Mouse (Mus musculus) embryonic stem cell, embryonic (primary cell): Measurements from ENCODE around the gene Lrrc42.

Experiments used
- CTCF ChIA-PET, 4 experiments: fragments of 300-600 bp in 2 of 4; fragments of 350-600 bp in 2 of 4; sonication (Branson Sonifier 250); formaldehyde crosslinking; loops; one replicate each; lab custom pipeline; 2022; ENCODE audit warnings: inconsistent platforms in 2 of 4; lab: Charles Lee
- POLR2A ChIA-PET, 4 experiments: fragments of 300-600 bp in 2 of 4; fragments of 350-600 bp in 2 of 4; sonication (Branson Sonifier 250); formaldehyde crosslinking; loops; one replicate each; lab custom pipeline; 2022; ENCODE audit warnings: antibody characterized with exemption in 4 of 4, inconsistent platforms in 1 of 4; lab: Charles Lee

The Lrrc42 gene

DNA sequence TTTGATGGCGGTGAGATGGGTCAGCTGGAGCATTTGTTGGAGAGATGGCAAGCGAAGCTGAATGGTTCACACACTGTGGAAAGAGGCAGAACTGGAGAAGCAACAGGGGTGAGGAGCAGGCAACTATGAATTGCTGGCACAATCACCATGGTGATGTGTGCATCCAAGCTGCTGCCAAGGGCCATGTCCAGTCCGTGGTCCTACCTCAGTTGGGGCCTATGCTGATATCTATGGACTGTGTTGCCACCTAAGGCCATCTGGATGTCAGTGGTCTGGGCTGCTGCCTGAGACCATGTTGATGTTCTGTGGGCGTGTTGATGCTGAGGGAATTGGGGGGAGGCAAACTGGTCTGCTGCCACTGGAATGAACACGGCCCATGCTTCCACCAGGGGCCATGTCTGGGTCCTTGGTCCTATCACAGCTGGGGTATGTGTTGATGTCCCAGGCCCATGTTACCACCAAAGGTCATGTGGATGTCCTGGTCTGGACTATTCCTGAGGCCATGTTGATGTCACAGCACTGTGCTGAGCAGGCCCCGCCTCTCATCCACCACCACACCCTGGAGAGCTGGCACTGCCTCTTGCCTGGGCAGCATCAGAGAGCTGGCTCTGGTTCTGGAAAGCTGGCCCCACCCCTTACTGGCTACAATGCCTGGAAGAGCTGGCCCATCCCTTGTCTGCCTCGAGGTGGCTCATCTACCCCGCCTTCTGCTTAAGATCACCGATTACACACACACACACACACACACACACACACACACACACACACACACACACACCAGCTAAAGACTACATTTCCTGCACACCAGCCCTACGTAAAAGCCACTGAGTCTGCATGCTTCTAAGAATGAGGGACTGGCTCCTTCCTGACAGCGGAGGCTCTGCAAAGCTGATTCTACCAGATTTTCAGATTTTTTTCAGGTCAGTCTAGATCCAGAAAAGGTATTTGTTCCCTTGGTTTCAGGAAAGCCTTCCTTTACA lies 29.8 kb downstream of the Lrrc42 start:
- ChIA-PET POLR2A (interaction anchor here in 3 of 4 experiments (0.6 to 0.8 kb wide), 5 partner anchors 35 to 604 kb away, joined by 3 to 5 read pairs (median 3); partner anchors contain the start of gene Tmem59 (in 2 of the 3)), CTCF (interaction anchor here in 1 of 4 experiments (0.6 kb wide), 3 partner anchors 34 to 185 kb away, joined by 3 to 5 read pairs (median 4); no protein-coding TSS in a partner anchor)

GRCm38 (mm10) chr4:107221524-107221923 lies 31.8 kb downstream of the Lrrc42 start:
- ChIA-PET POLR2A (interaction anchor here in 1 of 4 experiments (0.6 to 1.3 kb wide), 5 partner anchors 10 to 379 kb away, joined by 3 read pairs; partner anchors contain the start of genes Tceanc2 and Tmem59), CTCF (interaction anchor here in 1 of 4 experiments (1.0 kb wide), 1 partner anchor 128 kb away, joined by 5 read pairs; no protein-coding TSS in a partner anchor)

DNA sequence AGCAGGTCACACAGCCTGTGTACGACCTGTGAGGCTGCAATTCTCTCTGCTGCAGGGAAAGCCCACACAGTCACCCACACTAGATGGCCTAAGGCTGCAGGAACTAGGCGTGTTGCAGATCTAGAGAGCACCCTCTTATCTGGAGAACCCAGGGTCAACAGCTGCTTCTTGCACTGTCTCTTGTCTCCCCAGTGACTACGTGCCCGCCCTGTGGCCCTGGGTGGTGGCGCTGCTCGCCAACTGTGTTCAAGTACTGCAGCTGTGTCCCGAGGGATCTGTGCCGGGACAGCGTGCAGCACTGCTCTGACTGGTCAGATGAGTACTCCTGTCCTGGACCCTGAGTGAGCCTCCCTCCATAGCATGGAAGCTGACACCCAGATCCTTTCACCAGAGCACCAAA lies 35.8 kb downstream of the Lrrc42 start:
- CTCF ChIA-PET, result no interaction called here
- POLR2A ChIA-PET, result interaction anchor here in 1 of 4 experiments (1.3 kb wide), 1 partner anchor 39 kb away, joined by 4 read pairs; the partner anchor contains the start of gene Tmem59

GRCm38 (mm10) chr4:107213279-107214011 lies 39.9 kb downstream of the Lrrc42 start:
- ChIA-PET POLR2A (interaction anchor here in 1 of 4 experiments (1.2 to 1.4 kb wide), 2 partner anchors 13 to 35 kb away, joined by 3 to 4 read pairs; partner anchors contain the start of gene Tmem59), CTCF (no interaction called here)

DNA sequence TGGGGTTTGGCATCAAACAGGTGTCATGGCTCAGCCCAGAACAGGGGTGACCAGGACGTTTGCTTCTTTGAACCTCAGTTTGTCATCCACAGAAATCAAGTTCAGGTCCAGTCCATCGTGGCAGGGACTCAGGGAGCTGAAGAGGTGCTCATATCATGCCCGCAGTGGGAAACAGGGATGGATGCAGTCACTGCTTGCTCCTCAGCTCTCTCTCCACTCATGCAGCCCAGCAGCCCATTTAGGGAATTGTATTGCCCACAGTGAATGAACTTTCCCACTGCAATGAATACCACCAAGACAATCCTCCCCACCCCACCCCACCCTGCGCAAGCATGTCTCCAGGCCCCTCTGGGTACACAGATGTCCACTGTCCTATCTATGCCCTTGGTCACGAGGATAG lies 41.4 kb downstream of the Lrrc42 start:
- POLR2A ChIA-PET, result interaction anchor here in 1 of 4 experiments (1.5 kb wide), 1 partner anchor 34 kb away, joined by 3 read pairs; the partner anchor contains the start of gene Tmem59

GRCm38 (mm10) chr4:107211465-107211864 lies 41.9 kb downstream of the Lrrc42 start:
- POLR2A ChIA-PET, result interaction anchor here in 2 of 4 experiments (0.6 to 1.5 kb wide), 3 partner anchors 10 to 103 kb away, joined by 3 read pairs; partner anchors contain the start of gene Tmem59 (in 1 of the 2)

More for the DNA sequence above, 41.4 kb downstream of the Lrrc42 start:
- CTCF ChIA-PET, result no interaction called here

GRCm38 (mm10) chr4:107210483-107211097 lies 42.7 kb downstream of the Lrrc42 start:
- CTCF ChIA-PET, result interaction anchor here in 1 of 4 experiments (0.6 kb wide), 1 partner anchor 13 kb away, joined by 4 read pairs; no protein-coding TSS in a partner anchor

More at GRCm38 (mm10) chr4:107211465-107211864, 41.9 kb downstream of the Lrrc42 start:
- CTCF ChIA-PET, result interaction anchor here in 1 of 4 experiments (0.6 kb wide), 1 partner anchor 14 kb away, joined by 4 read pairs; no protein-coding TSS in a partner anchor

DNA sequence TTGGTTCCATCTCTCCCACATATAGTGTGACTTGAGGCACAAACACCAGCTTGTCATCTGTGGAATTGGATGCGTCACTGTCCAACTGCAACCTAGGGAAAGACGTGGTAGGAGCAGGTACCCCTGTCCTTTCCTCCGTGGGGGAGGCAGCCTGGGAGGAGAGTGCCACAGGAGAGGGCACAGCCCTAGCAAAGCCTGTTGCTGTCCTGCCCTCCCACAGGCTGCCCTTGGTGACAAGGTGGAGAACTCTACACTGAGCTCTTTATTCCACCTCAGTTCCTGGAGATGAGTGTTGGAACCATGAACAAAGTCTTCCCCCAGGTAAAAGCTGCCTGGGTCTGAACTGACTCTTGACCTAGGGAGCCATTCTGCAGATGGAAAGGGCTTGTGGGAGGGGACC lies 44.5 kb downstream of the Lrrc42 start, which contains the start of gene Ldlrad1:
Ldlrad1 (plus strand) TSS at position 301 of the 400 bp plus-strand sequence.
- CTCF ChIA-PET, result no interaction called here
- POLR2A ChIA-PET, result no interaction called here

More at GRCm38 (mm10) chr4:107210483-107211097, 42.7 kb downstream of the Lrrc42 start:
- POLR2A ChIA-PET, result interaction anchor here in 2 of 4 experiments (0.6 to 1.5 kb wide), 4 partner anchors 11 to 104 kb away, joined by 3 read pairs; partner anchors contain the start of gene Tmem59 (in 1 of the 2)

DNA sequence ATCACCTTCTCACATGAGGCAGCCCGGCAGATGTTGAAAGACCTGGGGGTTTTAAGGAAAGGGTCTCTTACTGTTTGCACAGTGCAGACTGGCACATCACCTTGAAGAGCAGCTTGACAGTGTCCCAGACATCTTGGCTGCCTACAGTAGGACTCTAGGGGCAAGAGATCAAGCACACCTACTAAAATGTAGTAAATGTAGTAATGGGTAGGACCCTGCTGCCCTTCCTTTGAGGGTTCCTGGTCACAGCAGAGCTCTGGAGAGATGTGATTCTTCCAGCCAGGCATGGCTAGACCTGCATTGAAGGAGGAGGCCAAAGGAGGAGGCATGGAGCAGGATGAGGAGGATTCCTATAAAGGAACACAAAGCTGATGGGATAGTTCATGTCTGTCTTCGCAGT lies 46.3 kb downstream of the Lrrc42 start:
- ChIA-PET CTCF (no interaction called here), POLR2A (no interaction called here)

GRCm38 (mm10) chr4:107203001-107203400 lies 50.3 kb downstream of the Lrrc42 start:
- POLR2A ChIA-PET, result interaction anchor here in 2 of 4 experiments (1.3 to 2.2 kb wide), 4 partner anchors 16 to 50 kb away, joined by 4 to 7 read pairs (median 4); partner anchors contain the start of genes Hspb11 (in 1 of the 2), Lrrc42 (in 1 of the 2), Tceanc2 (in 1 of the 2) and Tmem59 (in 1 of the 2)
- CTCF ChIA-PET, result no interaction called here

GRCm38 (mm10) chr4:107201779-107202178 lies 51.6 kb downstream of the Lrrc42 start:
- ChIA-PET POLR2A (interaction anchor here in 2 of 4 experiments (1.1 to 2.2 kb wide), 3 partner anchors 21 to 23 kb away, joined by 4 to 7 read pairs (median 5); partner anchors contain the start of genes Tmem59 (in 2 of the 2) and Tceanc2 (in 1 of the 2)), CTCF (interaction anchor here in 1 of 4 experiments (0.6 kb wide), 1 partner anchor 436 kb away, joined by 3 read pairs; no protein-coding TSS in a partner anchor)

GRCm38 (mm10) chr4:107198072-107198471 lies 55.3 kb downstream of the Lrrc42 start:
- POLR2A ChIA-PET, result interaction anchor here in 2 of 4 experiments (1.2 to 2.3 kb wide), 2 partner anchors 20 to 31 kb away, joined by 3 to 6 read pairs; partner anchors contain the start of gene Tmem59 (in 1 of the 2)
- CTCF ChIA-PET, result interaction anchor here in 1 of 4 experiments (0.6 kb wide), 1 partner anchor 13 kb away, joined by 4 read pairs; no protein-coding TSS in a partner anchor

- CTCF ChIA-PET, result interaction anchor here in 1 of 4 experiments (0.7 kb wide), 1 partner anchor 153 kb away, joined by 3 read pairs; no protein-coding TSS in a partner anchor
- POLR2A ChIA-PET, result interaction anchor here in 2 of 4 experiments (1.1 to 1.4 kb wide), 2 partner anchors 18 kb away, joined by 4 read pairs; partner anchors contain the start of gene Tmem59 (in 2 of the 2)
Observed at GRCm38 (mm10) chr4:107196454-107196853, 56.9 kb downstream of the Lrrc42 start.

DNA sequence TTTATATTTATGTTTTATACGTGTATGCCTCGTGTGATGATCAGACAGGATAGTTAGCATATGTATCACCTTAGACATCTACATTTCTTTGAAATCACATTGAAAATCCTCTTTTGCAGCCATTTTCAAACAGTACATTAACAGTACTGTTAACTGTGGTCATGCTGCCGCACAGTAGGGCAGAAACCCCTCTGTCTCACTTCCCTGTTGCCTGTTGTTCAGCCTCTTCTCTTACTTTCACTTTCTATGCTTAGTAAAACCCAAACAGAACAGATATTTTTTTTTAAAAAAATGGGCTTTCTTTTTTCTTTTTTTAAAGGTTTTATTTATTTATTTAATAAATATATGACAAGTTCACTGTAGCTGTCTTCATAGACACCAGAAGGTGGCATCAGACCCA lies 59.5 kb downstream of the Lrrc42 start:
- ChIA-PET POLR2A (interaction anchor here in 1 of 4 experiments (0.7 kb wide), 1 partner anchor 16 kb away, joined by 3 read pairs; the partner anchor contains the start of gene Tmem59), CTCF (no interaction called here)

DNA sequence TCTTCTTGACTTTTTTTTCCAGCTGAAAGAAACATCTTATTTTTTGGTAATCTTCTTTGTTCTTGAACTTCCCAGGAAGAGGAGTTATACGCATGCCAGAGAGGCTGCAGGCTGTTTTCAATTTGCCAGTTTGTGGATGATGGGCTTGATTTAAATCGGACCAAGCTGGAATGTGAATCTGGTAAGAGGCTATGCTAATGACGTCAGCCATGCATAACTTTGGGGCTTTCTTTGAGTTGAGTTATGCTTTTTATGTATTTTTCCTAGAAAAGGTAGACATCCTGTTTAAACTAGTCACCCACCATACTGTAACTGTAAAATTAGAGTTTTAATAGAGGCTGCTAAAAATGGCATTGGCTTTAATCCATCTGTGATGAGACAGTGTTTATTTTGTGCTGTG lies 67.6 kb downstream of the Lrrc42 start:
- POLR2A ChIA-PET, result interaction anchor here in 1 of 4 experiments (0.7 to 1.5 kb wide), 2 partner anchors 7 to 18 kb away, joined by 3 to 4 read pairs; partner anchors contain the start of gene Tmem59
- CTCF ChIA-PET, result no interaction called here
